Mouse (Mus musculus) thymus, adult 2 months (tissue): ENCODE results near the gene Coro2b.

ENCODE experiments used
- CTCF ChIP-seq: fragments of 200-500 bp; IDR thresholded peaks from 2 replicates; pipeline ENCODE4 v1.5.1; 2012; ENCODE audit warnings: mild to moderate bottlenecking, control low read depth, low read length, moderate library complexity, borderline replicate concordance; ENCODE audit not compliant: control insufficient read depth, poor library complexity, insufficient read depth; ENCODE audit errors: extremely low read depth
- POLR2A ChIP-seq: fragments of 200-500 bp; IDR thresholded peaks from 2 replicates; pipeline ENCODE4 v1.6.1; 2012; ENCODE audit warnings: mild to moderate bottlenecking, low read length, control low read depth, moderate library complexity; ENCODE audit not compliant: control insufficient read depth, poor library complexity, insufficient read depth; ENCODE audit errors: extremely low read depth

DNA sequence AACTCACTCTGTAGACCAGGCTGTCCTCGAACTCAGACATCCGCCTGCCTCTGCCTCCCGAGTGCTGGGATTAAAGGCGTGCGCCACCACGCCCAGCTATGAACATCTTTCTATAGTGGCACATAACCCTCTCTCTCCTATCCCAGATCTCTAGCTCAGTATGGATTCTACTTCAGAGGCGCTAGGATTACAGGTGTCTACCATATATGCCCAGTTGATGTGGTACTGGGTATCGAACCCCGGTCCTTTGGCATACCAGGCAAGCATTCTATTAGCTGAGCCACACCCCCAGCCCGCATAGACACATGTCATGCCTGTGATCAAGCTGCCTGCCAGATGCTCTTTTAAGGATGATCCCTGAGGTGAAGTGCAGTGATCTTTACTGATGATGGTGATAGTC, 113.0 kb downstream of the Coro2b start:
- TF ChIP-seq CTCF = no peak
- no peak for TF ChIP-seq POLR2A
